Mouse (Mus musculus) bone marrow, adult 2 months (tissue): ENCODE measurements at regions not wholly inside any gene's neighbourhood (a gene's known extent, or its start where the extent isn't known, plus 50 kb on each side); places are given as distances from the start of the nearest gene placed in this dataset.

ENCODE experiments used
- H3K27ac ChIP-seq: fragments of 200-500 bp; 2 replicates; pipeline ENCODE4 v1.5.1; 2012; ENCODE audit warnings: low read depth, mild to moderate bottlenecking, control low read depth, inconsistent platforms, low read length; ENCODE audit not compliant: control insufficient read depth, poor library complexity, insufficient read depth
- H3K4me1 ChIP-seq: fragments of 200-500 bp; 2 replicates; pipeline ENCODE4 v1.6.1; 2011; ENCODE audit warnings: low read length; ENCODE audit not compliant: control insufficient read depth, insufficient read depth
- H3K4me3 ChIP-seq: fragments of 200-500 bp; replicated peaks from 2 replicates; pipeline ENCODE3; 2011; ENCODE audit warnings: mild to moderate bottlenecking, low read depth, low read length, control low read depth; ENCODE audit not compliant: control insufficient read depth
- CTCF ChIP-seq: fragments of 200-500 bp; IDR thresholded peaks from 2 replicates; pipeline ENCODE4 v1.5.1; 2011; ENCODE audit warnings: low read length, control low read depth; ENCODE audit not compliant: control insufficient read depth, insufficient read depth
- POLR2A ChIP-seq: fragments of 200-500 bp; IDR thresholded peaks from 2 replicates; pipeline ENCODE4 v1.6.1; 2011; ENCODE audit warnings: low read depth, mild to moderate bottlenecking, control low read depth, low read length, borderline replicate concordance; ENCODE audit not compliant: control insufficient read depth
- WGBS: fragments of 180-500 bp; shearing (Covaris S2); methylation state at CpG from one replicate; pipeline ENCODE4 v1.1.7; 2018; 5-methylcytosine and 5-hydroxymethylcytosine counted together

- WGBS, result 74% methylated on average over 3 of the region's 3 CpGs
- no peak overlapping the region for H3K27ac ChIP-seq
- no peak overlapping the region for H3K4me3 ChIP-seq
- TF ChIP-seq POLR2A (no peak), CTCF (no peak)
- no peaks in the 10 kb centered on the region for H3K4me1 ChIP-seq
Measured at GRCm38 (mm10) chr12:25530483-25530882, 433.5 kb upstream of the Id2 start.

DNA sequence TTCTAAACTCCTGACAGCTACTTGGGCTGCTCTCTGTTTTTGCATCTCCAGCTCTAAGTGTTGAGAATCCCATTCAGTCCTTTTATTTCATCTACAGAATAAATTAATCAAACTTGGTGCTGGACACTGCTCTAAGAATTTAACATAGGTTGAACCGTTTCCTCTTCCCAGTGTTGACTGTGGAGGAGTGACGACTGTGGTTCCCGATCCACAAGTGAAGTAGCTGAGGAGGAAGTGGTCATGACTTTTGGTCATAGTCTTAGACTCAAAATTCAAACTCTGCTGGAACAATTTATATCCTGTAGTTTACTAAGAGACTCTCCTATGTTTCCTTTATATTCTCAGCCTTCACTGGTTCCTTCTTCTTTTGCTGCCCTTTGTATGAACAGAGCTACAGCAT is 432.6 kb upstream of the Id2 start:
- no peak overlapping the region for H3K4me3 ChIP-seq
- no peaks in the 10 kb centered on the region for H3K4me1 ChIP-seq
- no peak overlapping the region for H3K27ac ChIP-seq
- 15% methylated on average over 3 of the region's 3 CpGs for WGBS
- TF ChIP-seq POLR2A, result no peak
- no peak for TF ChIP-seq CTCF

- WGBS, result 89% methylated on average over 11 of the region's 11 CpGs
- Histone ChIP-seq H3K27ac (no peak overlapping the region), H3K4me1 (no peaks in the 10 kb centered on the region), H3K4me3 (no peak overlapping the region)
- TF ChIP-seq POLR2A, result no peak
Measured at GRCm38 (mm10) chr12:25526639-25527038, 429.7 kb upstream of the Id2 start.

GRCm38 (mm10) chr12:25516738-25517137 is 419.8 kb upstream of the Id2 start:
- TF ChIP-seq CTCF (no peak), POLR2A (no peak)
- Histone ChIP-seq H3K4me3 (no peak overlapping the region), H3K27ac (no peak overlapping the region), H3K4me1 (no peaks in the 10 kb centered on the region)
- WGBS, result 26% methylated on average over 2 of the region's 2 CpGs

GRCm38 (mm10) chr12:25513679-25514078 is 416.7 kb upstream of the Id2 start:
- no peak overlapping the region for H3K27ac ChIP-seq
- TF ChIP-seq POLR2A (no peak), CTCF (no peak)
- H3K4me3 ChIP-seq, result no peak overlapping the region
- no peaks in the 10 kb centered on the region for H3K4me1 ChIP-seq

- H3K27ac ChIP-seq, result no peak overlapping the region
- no peak for TF ChIP-seq POLR2A
- WGBS, result 80% methylated on average over 4 of the region's 4 CpGs
- no peak overlapping the region for H3K4me3 ChIP-seq
- no peaks in the 10 kb centered on the region for H3K4me1 ChIP-seq
Measured at GRCm38 (mm10) chr12:25509666-25510065, 412.7 kb upstream of the Id2 start.

DNA sequence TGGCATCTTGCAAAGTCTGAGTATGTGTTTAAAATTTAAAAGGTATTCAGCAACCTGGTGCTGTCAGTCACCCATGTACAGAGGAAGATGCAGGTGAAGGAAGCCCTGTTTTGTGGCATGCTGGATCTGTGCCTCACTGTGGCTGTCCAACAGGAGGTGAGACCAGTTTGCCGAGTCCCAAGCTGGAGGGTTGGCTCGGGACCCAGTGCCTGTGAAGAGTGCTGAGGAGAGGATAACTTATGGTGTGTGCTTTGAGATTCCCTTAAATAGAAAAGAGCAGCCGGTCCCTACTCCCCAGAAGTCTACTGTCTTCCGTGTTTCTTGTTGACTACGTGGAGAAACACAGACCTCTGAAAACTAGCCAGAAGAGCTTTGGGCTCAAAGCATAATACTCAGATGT is 396.3 kb upstream of the Id2 start:
- Histone ChIP-seq H3K4me3 (no peak overlapping the region), H3K27ac (no peak overlapping the region), H3K4me1 (no peaks in the 10 kb centered on the region)
- TF ChIP-seq CTCF, result no peak
- no peak for TF ChIP-seq POLR2A
- WGBS, result 82% methylated on average over 5 of the region's 5 CpGs

GRCm38 (mm10) chr12:25492483-25493190 is 395.7 kb upstream of the Id2 start:
- no peak overlapping the region for H3K4me3 ChIP-seq
- 69% methylated on average over 3 of the region's 3 CpGs for WGBS

GRCm38 (mm10) chr12:25475180-25475758 is 378.3 kb upstream of the Id2 start:
- no peak overlapping the region for H3K4me3 ChIP-seq
- no peak for TF ChIP-seq CTCF
- no peak for TF ChIP-seq POLR2A
- no peak overlapping the region for H3K27ac ChIP-seq
- H3K4me1 ChIP-seq, result no peaks in the 10 kb centered on the region
- 65% methylated on average over 10 of the region's 10 CpGs for WGBS

More at GRCm38 (mm10) chr12:25492483-25493190, 395.7 kb upstream of the Id2 start:
- TF ChIP-seq POLR2A (no peak), CTCF (no peak)
- Histone ChIP-seq H3K27ac (no peak overlapping the region), H3K4me1 (no peaks in the 10 kb centered on the region)

DNA sequence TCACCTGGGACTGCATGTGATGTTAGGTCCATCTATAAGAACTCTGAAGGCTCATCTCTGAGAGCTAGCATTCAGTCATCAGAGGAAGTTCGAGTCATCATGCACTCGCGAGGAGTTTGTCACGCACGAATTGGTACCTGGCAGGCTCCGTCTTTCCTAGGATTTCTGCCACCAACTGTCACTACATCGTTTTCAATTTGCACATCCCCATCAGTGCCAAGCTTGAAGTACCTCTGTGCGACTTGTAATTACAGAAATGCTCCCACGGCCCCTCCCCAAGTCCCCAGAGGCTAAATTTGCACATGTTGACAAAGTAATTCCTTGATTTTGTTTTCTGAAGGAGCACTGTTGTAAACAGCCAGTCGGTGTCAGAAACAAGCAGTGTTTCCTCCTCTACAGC is 372.2 kb upstream of the Id2 start:
- Histone ChIP-seq H3K4me3 (no peak overlapping the region), H3K4me1 (no peaks in the 10 kb centered on the region; the same call in 1 of the 2 replicates), H3K27ac (no peak overlapping the region)
- TF ChIP-seq POLR2A (no peak), CTCF (no peak)
- WGBS, result 87% methylated on average over 10 of the region's 10 CpGs
